Comparison of ENCODE assay signal across 10 mouse cellular contexts in the genomic region with DNA sequence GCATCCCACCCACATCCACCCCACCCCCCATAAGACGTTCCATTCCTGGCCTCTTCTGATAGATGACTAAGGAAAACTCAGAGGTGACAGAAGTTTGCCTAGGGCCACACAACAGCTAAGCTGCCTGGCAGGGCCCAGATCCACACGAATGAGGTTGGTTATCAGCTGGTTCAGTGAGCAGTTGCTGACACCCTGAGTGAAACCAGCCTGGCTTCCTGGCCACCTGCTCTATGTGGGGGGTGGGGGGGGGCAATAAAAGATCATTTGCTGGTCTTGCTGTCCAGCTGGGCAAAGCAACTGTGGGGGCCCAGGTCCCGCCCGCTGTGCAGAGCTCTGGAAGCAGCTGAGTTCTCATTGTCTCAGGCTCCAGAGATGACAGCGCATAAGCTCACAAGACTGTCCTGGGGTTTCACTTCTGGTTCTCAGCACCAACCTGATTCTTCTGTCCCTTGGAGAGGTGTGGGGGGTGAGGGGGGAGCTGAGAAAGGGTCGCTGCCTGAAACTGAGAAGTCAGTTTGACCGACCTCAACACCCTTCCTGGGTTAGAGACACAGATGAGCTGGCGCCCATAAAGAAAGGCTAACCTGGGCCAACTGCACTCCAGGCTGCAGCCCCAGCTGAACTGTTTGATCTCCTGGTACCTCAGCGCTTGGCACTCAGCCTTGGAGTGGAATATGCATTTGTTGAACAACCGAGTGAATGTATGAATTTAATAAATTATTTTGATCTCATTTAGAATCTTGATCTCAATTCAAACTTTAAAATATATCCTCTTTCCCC. TPM values are rescaled to one million over a fixed set of nuclear protein-coding genes. Genes with fewer than 3 reads are reported as not detected.
DNase-seq lines count a peak whose midpoint lies in the region; ATAC-seq and TF ChIP-seq lines count a peak whose summit lies in the region.
"Had no signal": no experiment of that assay in that cellular context is flagged by ENCODE, and none has a peak within 500 bp of the region (broad histone marks: within the 10 kb centered on the region; RNA-seq: fewer than 3 reads in every experiment).

No protein-coding gene starts in this region.

- no peak overlapping the region for H3K9ac ChIP-seq in heart, embryonic 14.5 days (ENCODE audit: low read length)
- H3K9ac ChIP-seq in MEL (ENCODE audit: control insufficient read depth, low read depth, low read length, poor library complexity, severe bottlenecking), result peak overlapping the region; percentile 29
- no peak overlapping the region for H3K9ac ChIP-seq in neural tube, embryonic 15.5 days (replicated peaks)
- H3K9ac ChIP-seq: embryonic facial prominence, embryonic 13.5 days; hindbrain, embryonic 15.5 days had no signal

- ATAC-seq in heart, embryonic 14.5 days (ENCODE audit: insufficient number of reproducible peaks, insufficient read depth, low FRiP score, low read depth), result peak; percentile 54; the same call in 1 of the 2 replicates
- ATAC-seq in hematopoietic stem cell, adult 5-6 weeks (replicated peaks in 1 of 2; ENCODE audit: insufficient read depth in 1 of 2, low FRiP score in 2 of 2, low TSS enrichment in 1 of 2, low read depth in 1 of 2, poor library complexity in 2 of 2, severe bottlenecking in 2 of 2), result peak; percentile 54 to 67
- 0 out of 2 replicates have a peak, but pooled peaks have one; percentile 18 for ATAC-seq in monocyte, adult 5-6 weeks (replicated peaks; ENCODE audit: insufficient number of reproducible peaks, low FRiP score, low TSS enrichment, poor library complexity, severe bottlenecking)
- ATAC-seq in neural tube, embryonic 15.5 days (ENCODE audit: low FRiP score), result no peak

- TF ChIP-seq RAD21 in MEL (IDR thresholded peaks at IDR 0.05; ENCODE audit: low read depth, low read length), result no peak

- no peaks in the 10 kb centered on the region for H3K27me3 ChIP-seq in heart, embryonic 14.5 days (ENCODE audit: control insufficient read depth, insufficient read depth, low read length)
- no peaks in the 10 kb centered on the region for H3K27me3 ChIP-seq in MEL (ENCODE audit: control insufficient read depth in 1 of 2, insufficient read depth in 2 of 2, low read length in 2 of 2)
- H3K27me3 ChIP-seq in neural tube, embryonic 15.5 days (replicated peaks), result no peaks in the 10 kb centered on the region
- H3K27me3 ChIP-seq: embryonic facial prominence, embryonic 13.5 days; hindbrain, embryonic 15.5 days had no signal

- TF ChIP-seq CTCF in MEL (IDR thresholded peaks at IDR 0.05 in 2 of 3, conservative IDR thresholded peaks at IDR 0.05 in 1 of 3; ENCODE audit: control insufficient read depth in 1 of 3, insufficient read depth in 1 of 3, low read depth in 2 of 3, low read length in 3 of 3, poor library complexity in 1 of 3, severe bottlenecking in 1 of 3), result no peak

- intact Hi-C loops in heart, postnatal 25 days (cut with DNase I), result loop anchor here (5.0 kb wide), 3 partner anchors 74 to 189 kb away; no protein-coding TSS in a partner anchor

- peaks cover 3% of the 10 kb centered on the region; the same call in 1 of the 2 replicates for H3K9me3 ChIP-seq in heart, embryonic 14.5 days (ENCODE audit: control insufficient read depth, low read length)
- H3K9me3 ChIP-seq in MEL (replicated peaks; ENCODE audit: insufficient read depth, low read length), result no peaks in the 10 kb centered on the region
- H3K9me3 ChIP-seq in neural tube, embryonic 15.5 days (replicated peaks), result no peaks in the 10 kb centered on the region
- H3K9me3 ChIP-seq: embryonic facial prominence, embryonic 13.5 days; hindbrain, embryonic 15.5 days had no signal

- H3K4me3 ChIP-seq in heart, embryonic 14.5 days (ENCODE audit: control insufficient read depth in 1 of 2, insufficient read depth in 1 of 2, low read depth in 1 of 2, low read length in 2 of 2), result no peak overlapping the region
- peak overlapping the region; percentile 1 to 2; a peak in 2 of 4 replicates for H3K4me3 ChIP-seq in MEL (ENCODE audit: control insufficient read depth in 1 of 2, insufficient read depth in 1 of 2, low read depth in 2 of 2, low read length in 2 of 2)
- H3K4me3 ChIP-seq in neural tube, embryonic 15.5 days (replicated peaks), result no peak overlapping the region
- H3K4me3 ChIP-seq: embryonic facial prominence, embryonic 13.5 days; hindbrain, embryonic 15.5 days had no signal

- peaks cover 3 to 7% of the 10 kb centered on the region in 2 experiments; a peak in 2 of 4 replicates for H3K4me1 ChIP-seq in heart, embryonic 14.5 days (ENCODE audit: control insufficient read depth in 2 of 2, insufficient read depth in 2 of 2, low read length in 2 of 2)
- H3K4me1 ChIP-seq in MEL (ENCODE audit: control insufficient read depth in 1 of 2, insufficient read depth in 2 of 2, low read length in 2 of 2), result peaks cover 6 to 8% of the 10 kb centered on the region in 2 experiments
- no peaks in the 10 kb centered on the region for H3K4me1 ChIP-seq in neural tube, embryonic 15.5 days
- H3K4me1 ChIP-seq: embryonic facial prominence, embryonic 13.5 days; hindbrain, embryonic 15.5 days had no signal

- no peaks in the 10 kb centered on the region for H3K36me3 ChIP-seq in heart, embryonic 14.5 days (ENCODE audit: control insufficient read depth, insufficient read depth, low read length)
- peaks cover 0 to 14% of the 10 kb centered on the region in 2 experiments; a peak in 2 of 4 replicates for H3K36me3 ChIP-seq in MEL (ENCODE audit: control insufficient read depth in 1 of 2, insufficient read depth in 2 of 2, low read length in 2 of 2)
- no peaks in the 10 kb centered on the region for H3K36me3 ChIP-seq in neural tube, embryonic 15.5 days
- H3K36me3 ChIP-seq: embryonic facial prominence, embryonic 13.5 days; hindbrain, embryonic 15.5 days had no signal

- TF ChIP-seq POLR2A in MEL (IDR thresholded peaks at IDR 0.05; ENCODE audit: control insufficient read depth in 1 of 2, insufficient read depth in 1 of 2, low read depth in 1 of 2, low read length in 2 of 2, poor library complexity in 1 of 2), result no peak

- H3K4me2 ChIP-seq in heart, embryonic 14.5 days (ENCODE audit: low read length), result no peak overlapping the region; the same call in 1 of the 2 replicates
- H3K4me2 ChIP-seq in neural tube, embryonic 15.5 days, result no peak overlapping the region
- H3K4me2 ChIP-seq: embryonic facial prominence, embryonic 13.5 days; hindbrain, embryonic 15.5 days had no signal

- DNase-seq in heart, postnatal 25 days (ENCODE audit: low spot score), result no peak
- peak; percentile 80 for DNase-seq in MEL (ENCODE audit: low read depth, low spot score)
- DNase-seq in cerebellum, adult 11-12 months, result no peak
- DNase-seq in retina, embryonic 14.5 days (ENCODE audit: low spot score), result no peak

- WGBS in heart, embryonic 14.5 days, result 48% methylated on average over 10 of the region's 10 CpGs
- WGBS in neural tube, embryonic 15.5 days, result 57% methylated on average over 10 of the region's 10 CpGs

- no peak overlapping the region; a peak in 1 of 4 replicates for H3K27ac ChIP-seq in heart, embryonic 14.5 days (replicated peaks in 1 of 2; ENCODE audit: control insufficient read depth in 1 of 2, insufficient read depth in 1 of 2, low read depth in 2 of 2, low read length in 2 of 2)
- H3K27ac ChIP-seq in MEL (ENCODE audit: control insufficient read depth, low read depth, low read length), result peak overlapping the region; percentile 47
- no peak overlapping the region for H3K27ac ChIP-seq in neural tube, embryonic 15.5 days (replicated peaks)
- H3K27ac ChIP-seq: embryonic facial prominence, embryonic 13.5 days; hindbrain, embryonic 15.5 days had no signal

- TF ChIP-seq EP300 in MEL (IDR thresholded peaks at IDR 0.05; ENCODE audit: low read depth in 1 of 2, low read length in 2 of 2), result peak; percentile 67 to 85; a peak in 3 of 4 replicates

- H3K79me2 ChIP-seq in MEL (ENCODE audit: control insufficient read depth, insufficient read depth, low read length, poor library complexity), result no peaks in the 10 kb centered on the region

TF ChIP-seq in MEL, 35 proteins besides CTCF, POLR2A, EP300 and RAD21 (continues in another document):
- no peak; the same call in 1 of the 2 replicates for TF ChIP-seq CHD2 (IDR thresholded peaks at IDR 0.05; ENCODE audit: low read length)
- TF ChIP-seq SIN3A (IDR thresholded peaks at IDR 0.05; ENCODE audit: low read length), result peak; percentile 68
- 0 out of 2 replicates have a peak, but pooled peaks have one; percentile 22 for TF ChIP-seq USF1 (IDR thresholded peaks at IDR 0.05; ENCODE audit: low read depth, low read length)
- peak; percentile 91 for TF ChIP-seq TCF12 (IDR thresholded peaks at IDR 0.05; ENCODE audit: low read depth, low read length)
- TF ChIP-seq RCOR1 (IDR thresholded peaks at IDR 0.05; ENCODE audit: low read depth, low read length), result 0 out of 2 replicates have a peak, but pooled peaks have one; percentile 33
- TF ChIP-seq GATA1 (IDR thresholded peaks at IDR 0.05; ENCODE audit: low read depth, low read length), result peak; percentile 66
- TF ChIP-seq MEF2A (IDR thresholded peaks at IDR 0.05; ENCODE audit: extremely low read depth, insufficient replicate concordance, low read depth, low read length, poor library complexity, severe bottlenecking), result 0 out of 2 replicates have a peak, but pooled peaks have one; percentile 23
- 0 out of 2 replicates have a peak, but pooled peaks have one; percentile 33 for TF ChIP-seq BHLHE40 (IDR thresholded peaks at IDR 0.05; ENCODE audit: borderline replicate concordance, low read depth, low read length)
- TF ChIP-seq ELF1 (IDR thresholded peaks at IDR 0.05; ENCODE audit: low read depth, low read length), result no peak
- no peak for TF ChIP-seq POLR2AphosphoS2 (IDR thresholded peaks at IDR 0.05; ENCODE audit: low read length)
- no peak for TF ChIP-seq MAX (IDR thresholded peaks at IDR 0.05; ENCODE audit: low read length)
- TF ChIP-seq MYB (IDR thresholded peaks at IDR 0.05; ENCODE audit: low read depth, low read length), result peak; percentile 57
- TF ChIP-seq ETS1 (IDR thresholded peaks at IDR 0.05; ENCODE audit: low read depth, low read length), result peak; percentile 93
- TF ChIP-seq SMC3 (IDR thresholded peaks at IDR 0.05; ENCODE audit: low read depth, low read length), result 0 out of 2 replicates have a peak, but pooled peaks have one; percentile 13
- TF ChIP-seq USF2 (IDR thresholded peaks at IDR 0.05; ENCODE audit: borderline replicate concordance in 1 of 2, insufficient read depth in 1 of 2, low read depth in 1 of 2, low read length in 2 of 2), result no peak
- TF ChIP-seq MAZ (IDR thresholded peaks at IDR 0.05; ENCODE audit: low read depth, low read length), result peak; percentile 78

RNA-seq across cellular contexts. Expression of gene Top1, which starts 42.3 kb away (rescaled TPM):
- 48.6 and 49.7 TPM in 2 replicates for polyA plus RNA-seq in heart, embryonic 14.5 days (2014; fragmentation: Nextera tagmentation; extraction: Ambion mirVana)
- total RNA-seq in heart, postnatal 25 days (2021), result 10 to 100 TPM; 48.8 to 50.8 TPM
- total RNA-seq in MEL (2012; rRNA removed), result 33.5 and 36.5 TPM in 2 replicates
- polyA plus RNA-seq in MEL (2012; ENCODE audit: insufficient read depth in 1 of 2, insufficient read length in 2 of 2, low read depth in 1 of 2, low replicate concordance in 2 of 2, missing spikeins in 1 of 2), result 100 to 1,000 TPM in 1 of 2 experiments, 10 to 100 TPM in 1; 73.3 to 123 TPM
- total RNA-seq in hematopoietic stem cell, adult 5-6 weeks (2017), result 180 and 188 TPM in 2 replicates
- total RNA-seq in monocyte, adult 5-6 weeks (2017), result 127 to 181 TPM (median 138 TPM) in 3 replicates
- polyA plus RNA-seq in neural tube, embryonic 15.5 days (2015; fragmentation: Nextera tagmentation; extraction: Ambion mirVana), result 65.2 and 68.5 TPM in 2 replicates

Comparison
In these comparisons a context has a peak if more than half of its experiments do, and no peak if none do; other contexts are left out.
1. H3K4me3 ChIP-seq: peak in MEL (2 of 2); none in heart, embryonic 14.5 days (0 of 2) and neural tube, embryonic 15.5 days (single experiment).